Mouse (Mus musculus): ENCODE data around the gene Crlf1.

- TF ChIP-seq CTCF (IDR thresholded peaks at IDR 0.05) (no peak), EP300 (IDR thresholded peaks at IDR 0.05) (no peak)
Measured at GRCm38 (mm10) chr8:70529299-70529698, 36.3 kb downstream of the Crlf1 start.

Data from lung, postnatal 0 days (tissue).